Mouse (Mus musculus) adrenal gland, postnatal 0 days (tissue): Measurements from ENCODE around the gene Kpna1. TPM values are rescaled to one million over a fixed set of nuclear protein-coding genes. Genes with fewer than 3 reads are reported as not detected.

Experiments
- polyA plus RNA-seq: library from polyadenylated mRNA; unstranded; fragments of >200 nt; fragmentation: Nextera tagmentation; extraction: Ambion mirVana; gene quantifications from 2 replicates; pipeline ENCODE4 v1.2.1, GENCODE M21; 2015

Gene Kpna1
- polyA plus RNA-seq: 13.0 and 19.4 TPM in 2 replicates

DNA sequence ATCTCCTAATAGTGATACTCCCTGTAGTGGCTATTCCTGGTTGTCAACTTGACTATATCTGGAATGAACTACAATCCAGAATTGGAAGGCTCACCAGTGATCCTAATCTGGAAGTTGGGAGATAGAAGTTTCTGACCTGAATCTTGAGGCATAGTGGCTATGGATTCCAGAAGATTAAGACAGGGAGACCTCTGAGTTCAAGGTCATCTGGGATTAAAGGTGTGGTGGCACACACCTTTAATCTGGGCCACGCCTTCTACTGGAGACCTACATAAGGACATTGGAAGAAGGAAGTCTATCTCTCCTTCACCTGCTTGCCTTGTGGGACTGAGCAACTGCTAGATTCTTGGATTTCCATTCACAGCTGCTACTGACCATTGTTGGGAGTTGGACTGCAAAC, at the start of gene Kpna1:
Kpna1 (plus strand) TSS at position 301 of the 400 bp plus-strand sequence.

DNA sequence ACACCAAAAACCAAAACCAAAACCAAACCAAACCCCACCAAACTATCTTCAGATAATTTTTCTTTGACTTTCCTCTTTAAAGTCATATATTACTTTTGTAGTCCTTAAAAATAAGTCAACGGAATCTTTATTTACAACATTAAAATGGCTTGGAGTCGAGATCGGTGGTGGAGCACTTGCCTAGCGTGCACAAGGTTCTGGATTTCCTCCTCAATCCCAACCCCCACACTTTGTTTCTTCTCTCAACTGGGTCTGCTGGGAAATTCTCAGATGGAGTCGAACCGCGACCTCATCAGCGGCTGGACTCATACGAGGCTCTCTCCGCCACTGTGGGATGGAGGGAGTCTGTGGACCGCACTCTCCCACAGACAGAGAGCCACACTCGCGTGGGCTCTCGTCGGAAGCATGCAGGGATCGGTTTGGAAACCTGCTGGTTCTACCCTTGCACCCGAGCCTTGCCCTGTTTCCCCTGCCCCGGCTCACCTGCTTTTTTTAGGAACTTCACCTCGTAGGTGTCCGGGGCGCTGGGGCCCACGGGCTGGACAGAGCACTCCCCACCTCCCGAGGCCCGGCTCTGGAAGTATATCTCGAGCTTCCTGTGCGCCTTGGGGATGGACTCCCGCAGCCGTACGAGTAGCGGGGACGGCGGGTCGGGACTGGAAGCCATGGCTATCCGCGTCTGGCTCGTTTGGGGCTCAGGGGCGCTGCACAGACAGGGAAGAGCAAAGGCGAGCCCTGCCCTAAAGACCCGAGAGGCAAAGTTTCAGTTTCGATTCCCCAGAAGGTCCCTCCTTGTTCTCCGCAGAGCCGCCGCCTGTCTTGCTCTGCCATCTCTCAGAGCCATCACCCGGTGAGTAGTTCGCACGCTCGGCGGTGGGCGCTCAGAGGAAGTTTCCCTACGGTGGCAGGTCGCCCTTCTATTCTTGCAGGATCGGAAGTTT, 40.1 kb upstream of the Kpna1 start, which contains the start of the genes Parp9 and Dtx3l:
Parp9 (plus strand) TSS at position 260 of the 941 bp plus-strand sequence.
Dtx3l (minus strand) TSS at position 941 of the 941 bp plus-strand sequence.

DNA sequence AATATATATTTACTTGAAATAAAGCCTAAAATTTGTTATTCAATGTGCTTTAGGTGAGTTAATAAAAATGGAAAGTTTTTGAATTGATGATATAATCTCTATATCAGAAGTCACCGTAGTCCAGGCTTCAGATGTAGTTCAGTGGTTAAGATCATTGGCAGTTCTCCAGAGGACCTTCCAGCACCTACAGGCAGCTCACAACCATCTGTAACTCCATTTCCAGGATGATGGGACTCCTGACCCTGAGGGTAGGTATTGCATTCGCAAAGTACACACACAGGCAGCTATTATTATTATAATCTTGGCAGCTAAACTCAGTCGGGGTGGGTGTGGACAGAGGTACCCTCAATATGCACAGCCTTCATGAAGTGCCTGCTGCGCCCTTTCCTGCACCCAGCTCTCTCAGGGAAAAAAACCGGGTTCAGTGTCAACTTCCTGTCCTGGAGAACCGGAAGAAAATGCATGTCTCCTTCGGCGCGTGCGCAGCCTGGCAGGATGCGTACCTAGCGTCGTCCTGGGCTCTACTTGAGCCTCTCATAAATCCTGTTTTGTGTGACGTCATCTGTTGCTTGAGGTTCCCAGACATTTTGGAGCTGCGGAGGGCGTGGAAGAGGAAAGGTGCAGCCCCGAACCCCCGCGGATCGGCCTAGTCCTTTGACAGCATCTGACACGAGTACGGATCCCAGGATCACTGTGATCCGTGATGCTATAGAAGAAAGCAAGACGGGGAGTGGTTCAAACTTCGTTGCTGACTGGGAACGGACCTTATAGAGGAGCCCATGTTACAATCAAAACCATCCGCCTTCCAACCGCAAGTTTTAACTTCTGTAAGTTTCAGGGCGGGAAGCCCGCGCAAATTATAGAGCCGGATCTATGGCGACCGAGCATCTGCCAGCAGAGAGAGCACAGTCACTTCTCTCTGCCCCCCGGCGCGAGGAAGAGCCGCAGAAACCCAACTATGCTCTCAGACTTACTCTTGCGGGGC, 62.4 kb downstream of the Kpna1 start, which contains the start of gene Wdr5b:
Wdr5b (plus strand) TSS at position 551 of the 985 bp plus-strand sequence.

DNA sequence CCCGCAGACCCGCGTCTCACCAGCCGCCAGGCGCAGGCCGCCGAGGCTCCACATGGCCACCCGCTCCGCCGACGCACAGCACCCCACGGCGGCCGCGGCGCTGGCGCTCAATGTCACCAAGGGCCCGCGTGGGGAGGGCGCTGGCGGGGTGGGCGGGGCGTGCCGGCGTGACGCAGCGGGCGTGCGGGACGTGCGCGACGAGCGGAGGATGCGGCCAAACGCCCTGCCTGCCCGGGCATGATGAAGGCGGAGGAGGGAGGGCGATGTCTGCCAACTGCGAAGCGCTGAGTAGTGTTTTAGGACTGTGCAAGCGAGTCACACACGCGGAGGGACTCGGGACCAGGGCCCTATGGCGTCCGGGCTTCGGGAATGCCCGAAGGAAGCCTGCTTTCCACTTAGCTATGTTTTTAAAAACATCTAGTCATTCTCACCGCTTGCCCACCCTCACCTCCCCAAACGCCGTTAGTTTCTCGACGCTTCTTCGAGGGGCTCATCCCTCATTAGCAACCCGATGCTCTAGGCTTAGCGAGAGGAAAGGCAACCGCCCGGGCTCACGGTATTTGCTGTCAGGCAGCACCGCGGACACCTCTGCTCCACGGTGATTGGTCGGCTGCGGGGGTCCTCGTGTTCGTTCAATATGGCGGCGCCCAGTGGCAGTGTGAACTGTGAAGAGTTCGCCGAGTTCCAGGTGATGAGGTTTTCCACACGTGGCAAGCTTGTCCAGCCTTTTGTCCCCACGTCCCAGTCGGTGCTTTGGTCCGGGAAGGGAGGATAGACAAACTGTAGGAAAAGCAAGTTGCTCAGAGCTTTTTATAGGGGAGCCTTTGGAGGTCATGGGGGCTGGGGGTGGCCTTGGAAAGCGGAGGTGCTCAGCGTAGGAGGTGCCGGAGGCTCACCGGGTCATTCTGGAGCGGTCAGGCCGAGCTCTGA, 93.2 kb downstream of the Kpna1 start, which contains the start of the genes Fam162a and Ccdc58:
Fam162a (minus strand) TSS at position 145 of the 930 bp plus-strand sequence.
Ccdc58 (plus strand) TSS at position 236 of the 930 bp plus-strand sequence.

Other genes starting within 250 kb of the Kpna1 start
- 23.0 and 27.6 TPM in 2 replicates for gene Dirc2, start 209.4 kb upstream of the Kpna1 start, polyA plus RNA-seq
- gene Hspbap1, start 208.4 kb upstream of the Kpna1 start, polyA plus RNA-seq: 5.9 TPM in 2 replicates
- gene Parp14, start 107.2 kb upstream of the Kpna1 start, polyA plus RNA-seq: 2.3 and 3.6 TPM in 2 replicates
- gene Parp9, start 40.3 kb upstream of the Kpna1 start, polyA plus RNA-seq: 13.1 and 18.2 TPM in 2 replicates
- gene Dtx3l, start 39.6 kb upstream of the Kpna1 start, polyA plus RNA-seq: 4.4 and 5.1 TPM in 2 replicates
- gene Wdr5b, start 62.4 kb downstream of the Kpna1 start, polyA plus RNA-seq: 5.3 and 5.7 TPM in 2 replicates
- gene Fam162a, start 92.8 kb downstream of the Kpna1 start, polyA plus RNA-seq: 407 and 445 TPM in 2 replicates
- 97.1 and 117 TPM in 2 replicates for gene Ccdc58, start 92.9 kb downstream of the Kpna1 start, polyA plus RNA-seq
- gene Csta1, start 152.5 kb downstream of the Kpna1 start, polyA plus RNA-seq: 1.3 TPM in 1 of 2 replicates, not detected in the other
- gene Stfa2l1, start 178.1 kb downstream of the Kpna1 start, polyA plus RNA-seq: 15.1 and 21.6 TPM in 2 replicates
- 40.0 and 104 TPM in 2 replicates for gene Gm5483, start 205.5 kb downstream of the Kpna1 start, polyA plus RNA-seq
- gene Gm5416, start 231.7 kb downstream of the Kpna1 start, polyA plus RNA-seq: 2.9 and 6.2 TPM in 2 replicates
- gene 2010005H15Rik, start 242.7 kb downstream of the Kpna1 start, polyA plus RNA-seq: 24.4 and 62.6 TPM in 2 replicates